Mouse (Mus musculus) C2C12 (cell line): ENCODE results near the gene Mertk. TPM values are rescaled to one million over a fixed set of nuclear protein-coding genes. Genes with fewer than 3 reads are reported as not detected.

Source experiments
- H3K27me3 ChIP-seq: one replicate; pipeline ENCODE4 v1.6.1; 2011; ENCODE audit not compliant: control insufficient read depth, insufficient read depth, insufficient read length
- H3K36me3 ChIP-seq: one replicate; pipeline ENCODE4 v1.6.1; 2011; ENCODE audit not compliant: control insufficient read depth, insufficient read depth
- H3K4me3 ChIP-seq: one replicate; pipeline ENCODE4 v1.5.1; 2011; ENCODE audit warnings: mild to moderate bottlenecking, control low read depth; ENCODE audit not compliant: poor library complexity, insufficient read depth, severe bottlenecking
- H3K79me2 ChIP-seq: one replicate; pipeline ENCODE4 v1.6.1; 2011; ENCODE audit not compliant: control insufficient read depth, insufficient read depth
- H3K79me3 ChIP-seq: one replicate; pipeline ENCODE4 v1.6.1; 2011; ENCODE audit warnings: low read depth, control low read depth
- H3ac ChIP-seq: one replicate; pipeline ENCODE3; 2011; ENCODE audit warnings: low read depth; ENCODE audit not compliant: control insufficient read depth, insufficient read length
- CEBPB ChIP-seq: IDR thresholded peaks from one replicate; pipeline ENCODE4 v1.6.1; 2011; ENCODE audit warnings: low read depth, mild to moderate bottlenecking, control low read depth, moderate library complexity
- CTCF ChIP-seq: IDR thresholded peaks from one replicate; pipeline ENCODE4 v1.5.1; 2011; ENCODE audit not compliant: control insufficient read depth, insufficient read depth, insufficient read length
- FOSL1 ChIP-seq: IDR thresholded peaks from one replicate; pipeline ENCODE4 v1.8.0; 2011; ENCODE audit warnings: mild to moderate bottlenecking, low read length; ENCODE audit not compliant: poor library complexity, insufficient read depth, severe bottlenecking
- MAX ChIP-seq: IDR thresholded peaks from one replicate; pipeline ENCODE4 v1.6.1; 2011; ENCODE audit warnings: mild to moderate bottlenecking, control low read depth
- MYOD1 ChIP-seq: IDR thresholded peaks from one replicate; pipeline ENCODE4 v1.6.1; 2011; ENCODE audit warnings: low read depth; ENCODE audit not compliant: control insufficient read depth, insufficient read length
- MYOG ChIP-seq: IDR thresholded peaks from one replicate; pipeline ENCODE4 v1.6.1; 2011; ENCODE audit not compliant: control insufficient read depth, insufficient read length; ENCODE audit errors: extremely low read depth
- USF1 ChIP-seq: IDR thresholded peaks from one replicate; pipeline ENCODE4 v1.6.1; 2011; ENCODE audit warnings: low read depth, mild to moderate bottlenecking, control low read depth, moderate library complexity
- polyA plus RNA-seq: library from polyadenylated mRNA; unstranded; fragments of >200 nt; fragmentation: generic; extraction: Trizol; gene quantifications from one replicate; pipeline ENCODE4 v1.2.1, GENCODE M21; 2012; ENCODE audit warnings: missing spikeins

The Mertk gene
- polyA plus RNA-seq, 1 experiment: 4.0 TPM

- H3K27me3 ChIP-seq: no peaks in the 10 kb centered on the region
- no peaks in the 10 kb centered on the region for H3K36me3 ChIP-seq
- TF ChIP-seq USF1 (no peak), CTCF (no peak), MYOD1 (no peak)
- H3ac ChIP-seq: peak overlapping the region; percentile 90
- H3K4me3 ChIP-seq: peak overlapping the region; percentile 76
- H3K79me3 ChIP-seq: peaks cover 6% of the 10 kb centered on the region
- peaks cover 28% of the 10 kb centered on the region for H3K79me2 ChIP-seq
These were observed 587 bp downstream of the Mertk start for GRCm38 (mm10) chr2:128699201-128699885.

- no peak for TF ChIP-seq MYOG
- no peak for TF ChIP-seq CTCF
- TF ChIP-seq CEBPB: no peak
- TF ChIP-seq FOSL1: no peak
- TF ChIP-seq MYOD1: no peak
- TF ChIP-seq MAX: no peak
- no peak for TF ChIP-seq USF1
- H3K36me3 ChIP-seq: peaks cover 3% of the 10 kb centered on the region
- no peaks in the 10 kb centered on the region for H3K27me3 ChIP-seq
- H3K79me3 ChIP-seq: peaks cover 5% of the 10 kb centered on the region
- peaks cover 23% of the 10 kb centered on the region for H3K79me2 ChIP-seq
- no peak overlapping the region for H3ac ChIP-seq
- no peak overlapping the region for H3K4me3 ChIP-seq
These were observed 5.7 kb downstream of the Mertk start for GRCm38 (mm10) chr2:128704474-128704873.

GRCm38 (mm10) chr2:128709264-128709663, 10.5 kb downstream of the Mertk start:
- H3K36me3 ChIP-seq: peaks cover 3% of the 10 kb centered on the region
- no peaks in the 10 kb centered on the region for H3K27me3 ChIP-seq
- peaks cover 4% of the 10 kb centered on the region for H3K79me2 ChIP-seq
- H3ac ChIP-seq: no peak overlapping the region
- H3K79me3 ChIP-seq: no peaks in the 10 kb centered on the region
- H3K4me3 ChIP-seq: no peak overlapping the region
- no peak for TF ChIP-seq MYOD1
- no peak for TF ChIP-seq MAX
- TF ChIP-seq CEBPB: no peak
- TF ChIP-seq CTCF: no peak
- no peak for TF ChIP-seq FOSL1
- TF ChIP-seq USF1: no peak
- TF ChIP-seq MYOG: no peak

- TF ChIP-seq MYOD1 (no peak), USF1 (no peak), CEBPB (no peak), MAX (no peak), FOSL1 (no peak), MYOG (no peak), CTCF (no peak)
- peaks cover 4% of the 10 kb centered on the region for H3K79me2 ChIP-seq
- no peaks in the 10 kb centered on the region for H3K79me3 ChIP-seq
- no peak overlapping the region for H3ac ChIP-seq
- peaks cover 3% of the 10 kb centered on the region for H3K36me3 ChIP-seq
- no peak overlapping the region for H3K4me3 ChIP-seq
- no peaks in the 10 kb centered on the region for H3K27me3 ChIP-seq
These were observed 11.9 kb downstream of the Mertk start for GRCm38 (mm10) chr2:128710609-128711008.

- no peaks in the 10 kb centered on the region for H3K79me3 ChIP-seq
- peaks cover 4% of the 10 kb centered on the region for H3K79me2 ChIP-seq
- no peak overlapping the region for H3ac ChIP-seq
- no peak overlapping the region for H3K4me3 ChIP-seq
- TF ChIP-seq MAX: no peak
- TF ChIP-seq FOSL1: no peak
- TF ChIP-seq USF1: no peak
- no peak for TF ChIP-seq CEBPB
- no peak for TF ChIP-seq MYOG
- no peak for TF ChIP-seq CTCF
- peaks cover 3% of the 10 kb centered on the region for H3K36me3 ChIP-seq
- no peaks in the 10 kb centered on the region for H3K27me3 ChIP-seq
These were observed 14.2 kb downstream of the Mertk start for GRCm38 (mm10) chr2:128712940-128713339.

GRCm38 (mm10) chr2:128713548-128714003, 14.8 kb downstream of the Mertk start:
- peaks cover 4% of the 10 kb centered on the region for H3K79me2 ChIP-seq
- no peak overlapping the region for H3ac ChIP-seq
- no peaks in the 10 kb centered on the region for H3K79me3 ChIP-seq
- peaks cover 3% of the 10 kb centered on the region for H3K36me3 ChIP-seq
- H3K27me3 ChIP-seq: no peaks in the 10 kb centered on the region
- TF ChIP-seq CTCF: no peak
- no peak overlapping the region for H3K4me3 ChIP-seq
